Mouse (Mus musculus): ENCODE data around the gene Lrmp. TPM values are rescaled to one million over a fixed set of nuclear protein-coding genes. Genes with fewer than 3 reads are reported as not detected.
A peak's percentile ranks its signal among the peaks of the same experiment; 100 is the strongest.

Lrmp gene
- polyA plus RNA-seq, 1 experiment, result 120 TPM

GRCm38 (mm10) chr6:145075548-145076224 is 39.8 kb upstream of the Lrmp start, which contains the start of gene Bcat1:
Bcat1 (minus strand) TSS chr6:145076184.
- Histone ChIP-seq H3K4me3 (ENCODE audit: extremely low read depth, insufficient read depth, insufficient read length) (peak within 1 kb of the TSS; percentile 46), H3K27me3 (ENCODE audit: control insufficient read depth, insufficient read depth, low read length) (no peaks in the 10 kb centered on the region), H3K4me1 (ENCODE audit: control insufficient read depth, insufficient read depth, insufficient read length) (peaks cover 4% of the 10 kb centered on the region; the same call in 1 of the 2 replicates), H3K27ac (ENCODE audit: insufficient read depth, low read length) (no peak within 1 kb of the TSS), H3K36me3 (ENCODE audit: control insufficient read depth, insufficient read depth, low read length) (no peaks in the 10 kb centered on the region)
- 1% methylated on average over 39 of the region's 39 CpGs for WGBS
- TF ChIP-seq POLR2A (IDR thresholded peaks at IDR 0.05; ENCODE audit: low read depth, low read length) (no peak), CTCF (IDR thresholded peaks at IDR 0.05; ENCODE audit: extremely low read depth, insufficient read depth, insufficient read length, insufficient replicate concordance) (no peak)
- peak in 1 of 2 experiments; percentile 19 for DNase-seq (ENCODE audit: low read depth in 1 of 2, low spot score in 2 of 2)

GRCm38 (mm10) chr6:145076286-145076685 is 39.2 kb upstream of the Lrmp start:
- WGBS, result 28% methylated on average over 9 of the region's 9 CpGs
- Histone ChIP-seq H3K27me3 (ENCODE audit: control insufficient read depth, insufficient read depth, low read length) (no peaks in the 10 kb centered on the region), H3K4me3 (ENCODE audit: extremely low read depth, insufficient read depth, insufficient read length) (no peak overlapping the region), H3K36me3 (ENCODE audit: control insufficient read depth, insufficient read depth, low read length) (no peaks in the 10 kb centered on the region), H3K27ac (ENCODE audit: insufficient read depth, low read length) (no peak overlapping the region), H3K4me1 (ENCODE audit: control insufficient read depth, insufficient read depth, insufficient read length) (peaks cover 4% of the 10 kb centered on the region; the same call in 1 of the 2 replicates)
- TF ChIP-seq CTCF (IDR thresholded peaks at IDR 0.05; ENCODE audit: extremely low read depth, insufficient read depth, insufficient read length, insufficient replicate concordance) (no peak), POLR2A (IDR thresholded peaks at IDR 0.05; ENCODE audit: low read depth, low read length) (no peak)
- no peak for DNase-seq (ENCODE audit: low read depth in 1 of 2, low spot score in 2 of 2)

GRCm38 (mm10) chr6:145079087-145079759 is 36.2 kb upstream of the Lrmp start:
- no peak overlapping the region for H3K27ac ChIP-seq (ENCODE audit: insufficient read depth, low read length)
- 89% methylated on average over 9 of the region's 9 CpGs for WGBS
- peaks cover 4% of the 10 kb centered on the region; the same call in 1 of the 2 replicates for H3K4me1 ChIP-seq (ENCODE audit: control insufficient read depth, insufficient read depth, insufficient read length)
- H3K36me3 ChIP-seq (ENCODE audit: control insufficient read depth, insufficient read depth, low read length), result no peaks in the 10 kb centered on the region
- no peak overlapping the region for H3K4me3 ChIP-seq (ENCODE audit: extremely low read depth, insufficient read depth, insufficient read length)
- TF ChIP-seq CTCF (IDR thresholded peaks at IDR 0.05; ENCODE audit: extremely low read depth, insufficient read depth, insufficient read length, insufficient replicate concordance) (no peak), POLR2A (IDR thresholded peaks at IDR 0.05; ENCODE audit: low read depth, low read length) (no peak)
- no peaks in the 10 kb centered on the region for H3K27me3 ChIP-seq (ENCODE audit: control insufficient read depth, insufficient read depth, low read length)
- no peak for DNase-seq (ENCODE audit: low read depth in 1 of 2, low spot score in 2 of 2)

GRCm38 (mm10) chr6:145081721-145082120 is 33.7 kb upstream of the Lrmp start:
- TF ChIP-seq POLR2A (IDR thresholded peaks at IDR 0.05; ENCODE audit: low read depth, low read length) (no peak), CTCF (IDR thresholded peaks at IDR 0.05; ENCODE audit: extremely low read depth, insufficient read depth, insufficient read length, insufficient replicate concordance) (no peak)
- Histone ChIP-seq H3K4me3 (ENCODE audit: extremely low read depth, insufficient read depth, insufficient read length) (no peak overlapping the region), H3K27ac (ENCODE audit: insufficient read depth, low read length) (no peak overlapping the region), H3K36me3 (ENCODE audit: control insufficient read depth, insufficient read depth, low read length) (no peaks in the 10 kb centered on the region), H3K4me1 (ENCODE audit: control insufficient read depth, insufficient read depth, insufficient read length) (no peaks in the 10 kb centered on the region), H3K27me3 (ENCODE audit: control insufficient read depth, insufficient read depth, low read length) (no peaks in the 10 kb centered on the region)
- DNase-seq (ENCODE audit: low read depth in 1 of 2, low spot score in 2 of 2), result no peak
- 85% methylated on average over 4 of the region's 4 CpGs for WGBS

- H3K4me3 ChIP-seq (ENCODE audit: extremely low read depth, insufficient read depth, insufficient read length), result no peak overlapping the region
- no peak for DNase-seq (ENCODE audit: low read depth in 1 of 2, low spot score in 2 of 2)
- H3K27ac ChIP-seq (ENCODE audit: insufficient read depth, low read length), result no peak overlapping the region
- H3K4me1 ChIP-seq (ENCODE audit: control insufficient read depth, insufficient read depth, insufficient read length), result no peaks in the 10 kb centered on the region; the same call in 1 of the 2 replicates
- no peak for TF ChIP-seq POLR2A (IDR thresholded peaks at IDR 0.05; ENCODE audit: low read depth, low read length)
- TF ChIP-seq CTCF (IDR thresholded peaks at IDR 0.05; ENCODE audit: extremely low read depth, insufficient read depth, insufficient read length, insufficient replicate concordance), result no peak
- no peaks in the 10 kb centered on the region for H3K27me3 ChIP-seq (ENCODE audit: control insufficient read depth, insufficient read depth, low read length)
- 93% methylated on average over 8 of the region's 8 CpGs for WGBS
- H3K36me3 ChIP-seq (ENCODE audit: control insufficient read depth, insufficient read depth, low read length), result no peaks in the 10 kb centered on the region
Observed at GRCm38 (mm10) chr6:145084343-145085117, 30.9 kb upstream of the Lrmp start.

GRCm38 (mm10) chr6:145088451-145089113 is 26.9 kb upstream of the Lrmp start:
- WGBS, result 45% methylated on average over 4 of the region's 4 CpGs
- no peak for TF ChIP-seq POLR2A (IDR thresholded peaks at IDR 0.05; ENCODE audit: low read depth, low read length)
- TF ChIP-seq CTCF (IDR thresholded peaks at IDR 0.05; ENCODE audit: extremely low read depth, insufficient read depth, insufficient read length, insufficient replicate concordance), result no peak
- Histone ChIP-seq H3K36me3 (ENCODE audit: control insufficient read depth, insufficient read depth, low read length) (no peaks in the 10 kb centered on the region), H3K4me3 (ENCODE audit: extremely low read depth, insufficient read depth, insufficient read length) (no peak overlapping the region), H3K27me3 (ENCODE audit: control insufficient read depth, insufficient read depth, low read length) (no peaks in the 10 kb centered on the region), H3K27ac (ENCODE audit: insufficient read depth, low read length) (no peak overlapping the region), H3K4me1 (ENCODE audit: control insufficient read depth, insufficient read depth, insufficient read length) (peaks cover 25% of the 10 kb centered on the region; the same call in 1 of the 2 replicates)
- no peak for DNase-seq (ENCODE audit: low read depth in 1 of 2, low spot score in 2 of 2)
